ENCODE assay signal across 10 mouse cellular contexts in the genomic region with DNA sequence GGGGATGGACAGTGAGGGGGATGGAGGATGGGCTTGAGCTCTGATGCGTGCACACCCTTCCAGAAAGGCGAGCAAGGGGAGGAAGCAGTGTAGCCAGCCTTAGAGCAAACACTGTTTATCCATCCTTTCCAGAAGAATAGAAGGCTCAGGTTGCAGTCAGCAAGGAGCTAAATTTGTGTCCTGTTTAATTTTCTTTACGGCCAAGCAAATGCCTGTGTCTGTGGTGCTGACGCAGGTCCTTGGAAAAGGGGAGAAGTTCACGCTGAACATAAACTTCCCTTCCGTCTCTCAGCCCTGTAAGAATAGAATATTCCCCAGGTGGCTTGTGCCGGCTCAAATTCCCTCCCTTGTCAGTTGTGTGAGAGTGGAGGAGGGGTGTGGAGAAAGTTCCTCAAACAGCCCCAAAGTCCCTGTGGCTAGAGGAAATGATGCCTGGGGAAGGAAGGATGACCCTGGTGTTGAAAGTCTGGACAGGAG. TPM values are rescaled to one million over a fixed set of nuclear protein-coding genes. Genes with fewer than 3 reads are reported as not detected.
DNase-seq lines count a peak whose midpoint lies in the region; ATAC-seq lines count a peak whose summit lies in the region.
"Had no signal": no experiment of that assay in that cellular context is flagged by ENCODE, and none has a peak within 500 bp of the region (broad histone marks: within the 10 kb centered on the region; RNA-seq: fewer than 3 reads in every experiment).

No protein-coding gene starts in this region.

- H3K4me3 ChIP-seq in kidney, embryonic 16.5 days (ENCODE audit: low read length) = no peak overlapping the region
- H3K4me3 ChIP-seq in heart, embryonic 16.5 days (ENCODE audit: low read length) = no peak overlapping the region
- H3K4me3 ChIP-seq: liver, embryonic 15.5 days had no signal

- H3K9ac ChIP-seq in kidney, embryonic 16.5 days (replicated peaks; ENCODE audit: low read length) = no peak overlapping the region
- no peak overlapping the region for H3K9ac ChIP-seq in heart, embryonic 16.5 days (ENCODE audit: low read length)
- H3K9ac ChIP-seq: liver, embryonic 15.5 days had no signal

- ATAC-seq in kidney, embryonic 16.5 days (ENCODE audit: low FRiP score, low TSS enrichment) = peak; percentile 89
- ATAC-seq in heart, embryonic 16.5 days (replicated peaks; ENCODE audit: extremely low read depth, insufficient read depth, low FRiP score) = no peak; the same call in 1 of the 2 replicates

- no peaks in the 10 kb centered on the region for H3K27me3 ChIP-seq in kidney, embryonic 16.5 days (ENCODE audit: insufficient read depth, low read length)
- no peaks in the 10 kb centered on the region for H3K27me3 ChIP-seq in heart, embryonic 16.5 days (ENCODE audit: control insufficient read depth, insufficient read depth, low read length)
- H3K27me3 ChIP-seq: liver, embryonic 15.5 days had no signal

- no peak overlapping the region; the same call in 1 of the 2 replicates for H3K4me2 ChIP-seq in kidney, embryonic 16.5 days (replicated peaks; ENCODE audit: low read depth, low read length)
- 0 out of 2 replicates have a peak overlapping the region, but pooled peaks have one; percentile 6 for H3K4me2 ChIP-seq in heart, embryonic 16.5 days (ENCODE audit: low read depth, low read length)
- H3K4me2 ChIP-seq: liver, embryonic 15.5 days had no signal

- no peak for DNase-seq in kidney, postnatal 10 days
- peak; percentile 53 for DNase-seq in embryo, embryonic 9.5 days (ENCODE audit: extremely low spot score)
- DNase-seq in mesoderm, embryonic 11.5 days (ENCODE audit: low read depth, low spot score) = peak; percentile 54
- DNase-seq in left cerebral cortex, postnatal 4 days = no peak
- no peak for DNase-seq in retina, postnatal 1 day
- DNase-seq in testis, postnatal 14 days (ENCODE audit: low spot score) = no peak
- DNase-seq: thymus, adult 2 months had no signal

- H3K4me1 ChIP-seq in kidney, embryonic 16.5 days (ENCODE audit: insufficient read depth, low read length) = peaks cover 28% of the 10 kb centered on the region
- peaks cover 15% of the 10 kb centered on the region for H3K4me1 ChIP-seq in heart, embryonic 16.5 days (ENCODE audit: control insufficient read depth, insufficient read depth, low read length)

- H3K27ac ChIP-seq in kidney, embryonic 16.5 days (ENCODE audit: low read length) = peak overlapping the region; percentile 90
- H3K27ac ChIP-seq in heart, embryonic 16.5 days (ENCODE audit: low read length) = peak overlapping the region; percentile 79
- H3K27ac ChIP-seq: liver, embryonic 15.5 days had no signal

- no peaks in the 10 kb centered on the region for H3K9me3 ChIP-seq in kidney, embryonic 16.5 days (ENCODE audit: low read length)
- no peaks in the 10 kb centered on the region for H3K9me3 ChIP-seq in heart, embryonic 16.5 days (replicated peaks; ENCODE audit: control insufficient read depth, low read length)
- H3K9me3 ChIP-seq: liver, embryonic 15.5 days had no signal

- 2% methylated on average over 7 of the region's 7 CpGs for WGBS in kidney, embryonic 16.5 days
- 22% methylated on average over 7 of the region's 7 CpGs for WGBS in heart, embryonic 16.5 days

- H3K36me3 ChIP-seq in kidney, embryonic 16.5 days (ENCODE audit: insufficient read depth, low read length) = peaks cover 26% of the 10 kb centered on the region
- H3K36me3 ChIP-seq in heart, embryonic 16.5 days (ENCODE audit: control insufficient read depth, insufficient read depth) = no peaks in the 10 kb centered on the region
- H3K36me3 ChIP-seq: liver, embryonic 15.5 days had no signal

- intact Hi-C loops in left cerebral cortex, postnatal 4 days (cut with DNase I) = no loop called here

RNA-seq across cellular contexts. Expression of gene Tgfbi, which starts 24.9 kb away (rescaled TPM):
- 133 and 135 TPM in 2 replicates for polyA plus RNA-seq in kidney, embryonic 16.5 days (2015; fragmentation: Nextera tagmentation; extraction: Ambion mirVana)
- polyA plus RNA-seq in heart, embryonic 16.5 days (2015; fragmentation: Nextera tagmentation; extraction: Ambion mirVana) = 32.7 and 39.5 TPM in 2 replicates
- total RNA-seq in left cerebral cortex, postnatal 4 days (2021) = 1 to 10 TPM; 4.1 to 4.2 TPM

Comparison
In these comparisons a context has a peak if more than half of its experiments do, and no peak if none do; other contexts are left out.
1. DNase-seq: peak in embryo, embryonic 9.5 days (single experiment) and mesoderm, embryonic 11.5 days (single experiment); none in kidney, postnatal 10 days (single experiment), left cerebral cortex, postnatal 4 days (single experiment), retina, postnatal 1 day (single experiment) and testis, postnatal 14 days (single experiment).